Mouse (Mus musculus) heart, embryonic 15.5 days (tissue): ENCODE measurements around the gene Ripply3. TPM values are rescaled to one million over a fixed set of nuclear protein-coding genes. Genes with fewer than 3 reads are reported as not detected.
A peak's percentile ranks its signal among the peaks of the same experiment; 100 is the strongest.

Experiments
- ATAC-seq: fragments of 200-750 bp; cut with Nextera tagmentation; replicated peaks from 2 replicates; pipeline ENCODE4 v1.8.0; 2017; ENCODE audit warnings: low read depth, moderate TSS enrichment; ENCODE audit not compliant: insufficient number of reproducible peaks, insufficient read depth, low FRiP score
- H3K27ac ChIP-seq: fragments of 300-500 bp; sonication (generic); 2 replicates; pipeline ENCODE4 v1.5.1; 2015; ENCODE audit warnings: mild to moderate bottlenecking, inconsistent platforms
- H3K27me3 ChIP-seq: fragments of 300-500 bp; sonication (generic); 2 replicates; pipeline ENCODE4 v1.6.1; 2015; ENCODE audit warnings: inconsistent platforms
- H3K36me3 ChIP-seq: fragments of 300-500 bp; sonication (generic); 2 replicates; pipeline ENCODE4 v1.6.1; 2015; ENCODE audit warnings: mild to moderate bottlenecking, inconsistent platforms
- H3K4me1 ChIP-seq: fragments of 300-500 bp; sonication (generic); replicated peaks from 2 replicates; pipeline ENCODE4 v1.6.1; 2015; ENCODE audit warnings: inconsistent platforms
- H3K4me2 ChIP-seq: fragments of 300-500 bp; sonication (generic); 2 replicates; pipeline ENCODE4 v1.6.1; 2015; ENCODE audit warnings: inconsistent platforms, mild to moderate bottlenecking, moderate library complexity
- H3K4me3 ChIP-seq: fragments of 300-500 bp; sonication (generic); 2 replicates; pipeline ENCODE4 v1.5.1; 2015; ENCODE audit warnings: mild to moderate bottlenecking, inconsistent platforms
- H3K9ac ChIP-seq: fragments of 300-500 bp; sonication (generic); 2 replicates; pipeline ENCODE4 v1.6.1; 2015; ENCODE audit warnings: mild to moderate bottlenecking, inconsistent platforms
- H3K9me3 ChIP-seq: fragments of 300-500 bp; sonication (generic); replicated peaks from 2 replicates; pipeline ENCODE4 v1.6.1; 2016; ENCODE audit warnings: inconsistent platforms
- WGBS: fragments of 180-500 bp; shearing (Covaris S2); methylation state at CpG from one replicate; pipeline ENCODE4 v1.1.7; 2015; ENCODE audit warnings: mixed read lengths; 5-methylcytosine and 5-hydroxymethylcytosine counted together
- polyA plus RNA-seq: library from polyadenylated mRNA; unstranded; fragments of >200 nt; fragmentation: Nextera tagmentation; extraction: Ambion mirVana; gene quantifications from 2 replicates; pipeline ENCODE4 v1.2.1, GENCODE M21; 2015

The Ripply3 gene
- polyA plus RNA-seq, 1 experiment from 2014 or later: 4.5 TPM

DNA sequence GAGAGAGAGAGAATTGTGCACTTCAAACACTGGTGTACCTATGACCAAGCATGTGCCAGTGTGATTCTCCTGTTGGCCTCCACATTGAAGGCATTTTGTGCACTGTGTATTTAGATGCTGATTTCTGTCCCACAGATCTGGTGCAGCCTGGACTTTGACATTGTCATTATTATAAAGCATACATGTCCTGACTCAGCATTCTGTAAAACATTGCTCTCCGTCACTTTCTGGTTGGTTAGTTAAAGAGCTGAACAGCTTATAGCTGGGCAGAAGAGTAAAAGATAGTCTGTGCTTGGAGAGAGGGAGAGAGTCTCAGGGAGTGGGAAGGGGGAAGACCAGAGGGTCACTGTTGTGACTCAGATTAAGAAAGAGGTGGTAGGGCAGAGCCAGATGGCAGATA lies 17.5 kb downstream of the Ripply3 start:
- Histone ChIP-seq H3K36me3 (no peaks in the 10 kb centered on the region), H3K9ac (no peak overlapping the region), H3K4me1 (no peaks in the 10 kb centered on the region), H3K4me2 (no peak overlapping the region), H3K9me3 (no peaks in the 10 kb centered on the region), H3K27ac (no peak overlapping the region), H3K4me3 (no peak overlapping the region), H3K27me3 (no peaks in the 10 kb centered on the region)
- ATAC-seq: no peak
- 81% methylated on average over 1 of the region's 1 CpGs for WGBS

DNA sequence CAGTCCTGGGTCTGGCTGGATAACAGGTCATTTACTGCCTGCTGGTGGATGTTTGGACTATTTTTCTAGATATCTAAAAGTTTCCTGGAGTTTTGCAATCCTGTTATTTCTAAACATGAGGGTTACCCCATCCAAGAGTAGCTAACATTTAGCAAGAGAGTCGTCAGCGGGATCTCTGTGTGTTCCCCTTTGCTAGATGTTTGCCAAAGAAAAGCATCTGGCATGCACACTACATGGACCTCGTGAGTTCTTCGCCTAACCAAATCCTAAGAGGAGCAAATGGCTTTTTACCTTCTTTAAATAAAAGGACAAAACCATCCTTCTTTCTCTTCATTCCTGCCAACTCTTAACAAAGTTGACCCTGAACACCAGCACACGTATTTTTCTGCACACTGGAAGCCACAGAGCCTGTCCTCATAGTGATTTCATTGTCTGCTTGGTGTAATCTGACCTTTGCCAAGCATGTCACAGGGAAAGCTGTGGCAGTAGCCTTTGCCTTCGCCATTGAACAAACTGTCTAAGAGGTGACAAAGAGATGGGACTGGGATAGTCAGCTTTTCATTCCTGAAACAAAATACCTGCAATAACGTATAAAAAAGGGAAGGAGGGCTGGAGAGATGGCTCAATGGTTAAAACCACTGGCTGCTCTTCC lies 19.0 kb downstream of the Ripply3 start:
- no peak for ATAC-seq
- WGBS: 76% methylated on average over 7 of the region's 7 CpGs

DNA sequence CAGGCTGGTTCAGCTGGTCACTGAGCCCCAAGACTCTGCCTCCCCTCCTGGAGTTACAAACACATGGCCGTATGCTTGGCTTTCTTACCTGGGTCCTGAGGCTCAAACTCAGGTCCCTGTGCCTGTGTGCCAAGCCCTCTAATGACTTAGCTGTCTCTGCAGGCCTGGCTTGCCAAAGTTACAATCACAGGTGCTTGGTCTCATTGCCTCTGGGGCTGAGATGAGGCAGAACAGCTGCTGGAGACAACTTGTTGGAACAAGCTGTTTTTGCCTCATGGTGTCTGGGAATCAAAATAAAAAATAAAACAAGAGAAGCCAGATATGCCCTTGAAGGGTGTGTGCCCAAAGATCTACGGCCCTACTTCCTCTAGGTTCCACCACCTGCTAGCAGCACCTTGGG lies 20.6 kb downstream of the Ripply3 start:
- ATAC-seq: no peak
- WGBS: 80% methylated on average over 2 of the region's 2 CpGs
- H3K27me3 ChIP-seq: no peaks in the 10 kb centered on the region
- H3K9ac ChIP-seq: no peak overlapping the region
- H3K4me1 ChIP-seq: no peaks in the 10 kb centered on the region; the same call in 1 of the 2 replicates
- no peaks in the 10 kb centered on the region for H3K9me3 ChIP-seq
- H3K36me3 ChIP-seq: no peaks in the 10 kb centered on the region
- H3K4me3 ChIP-seq: no peak overlapping the region
- H3K4me2 ChIP-seq: no peak overlapping the region
- H3K27ac ChIP-seq: no peak overlapping the region

More for the DNA sequence above, 19.0 kb downstream of the Ripply3 start:
- H3K27me3 ChIP-seq: no peaks in the 10 kb centered on the region
- no peaks in the 10 kb centered on the region for H3K36me3 ChIP-seq
- H3K27ac ChIP-seq: no peak overlapping the region
- H3K4me1 ChIP-seq: no peaks in the 10 kb centered on the region
- H3K9me3 ChIP-seq: no peaks in the 10 kb centered on the region
- H3K4me2 ChIP-seq: no peak overlapping the region
- no peak overlapping the region for H3K4me3 ChIP-seq
- H3K9ac ChIP-seq: no peak overlapping the region

- H3K4me3 ChIP-seq: no peak overlapping the region
- no peak overlapping the region for H3K27ac ChIP-seq
- H3K9ac ChIP-seq: no peak overlapping the region
- 57% methylated on average over 11 of the region's 11 CpGs for WGBS
- H3K9me3 ChIP-seq: no peaks in the 10 kb centered on the region
- no peaks in the 10 kb centered on the region for H3K27me3 ChIP-seq
- peaks cover 5% of the 10 kb centered on the region for H3K4me1 ChIP-seq
- H3K36me3 ChIP-seq: no peaks in the 10 kb centered on the region
- ATAC-seq: no peak
- no peak overlapping the region for H3K4me2 ChIP-seq
Measured at GRCm38 (mm10) chr16:94349588-94350286, 21.5 kb downstream of the Ripply3 start.

DNA sequence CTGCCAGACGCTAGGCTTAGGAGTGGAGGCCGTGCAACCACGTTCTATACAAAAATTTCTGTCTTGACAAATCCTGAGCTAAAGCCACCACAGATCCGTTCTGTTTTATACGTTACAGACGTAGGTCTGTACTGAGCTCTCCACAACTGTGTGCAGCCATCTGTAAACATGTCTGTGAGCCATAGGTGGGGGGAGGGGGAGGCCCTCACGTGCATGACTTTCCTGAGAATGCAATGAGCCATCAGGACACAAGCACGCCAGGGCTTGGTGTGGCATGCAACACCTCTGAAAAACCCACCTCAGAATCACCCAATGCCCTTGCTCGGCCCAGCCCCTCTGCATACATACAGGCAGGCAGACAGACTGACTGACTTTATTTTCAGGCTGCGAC lies 22.1 kb downstream of the Ripply3 start:
- Histone ChIP-seq H3K4me1 (peaks cover 5% of the 10 kb centered on the region), H3K27ac (no peak overlapping the region), H3K27me3 (no peaks in the 10 kb centered on the region), H3K4me3 (no peak overlapping the region), H3K4me2 (no peak overlapping the region), H3K9ac (no peak overlapping the region), H3K9me3 (no peaks in the 10 kb centered on the region), H3K36me3 (no peaks in the 10 kb centered on the region)
- no peak for ATAC-seq
- 74% methylated on average over 10 of the region's 10 CpGs for WGBS

DNA sequence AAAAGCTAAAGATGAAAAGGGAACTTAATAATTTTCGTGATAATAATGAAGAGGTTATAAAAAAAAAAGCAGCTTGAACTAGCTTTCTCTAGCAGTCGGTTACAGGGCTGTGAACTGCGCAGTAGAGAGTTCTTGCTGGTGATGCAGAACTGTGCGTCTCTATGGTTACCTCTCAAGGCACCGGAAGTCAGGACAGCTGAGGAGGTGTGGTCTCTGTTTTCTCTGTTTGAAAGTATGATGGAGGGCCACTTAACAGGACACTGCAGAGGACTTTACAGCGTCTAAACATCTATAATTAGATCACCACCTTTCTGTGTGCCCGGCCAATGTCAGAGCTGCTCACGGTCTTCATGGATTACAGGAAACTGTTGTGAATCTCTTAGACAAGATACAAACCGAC lies 26.2 kb downstream of the Ripply3 start:
- Histone ChIP-seq H3K9me3 (no peaks in the 10 kb centered on the region), H3K27ac (peak overlapping the region; percentile 24; the same call in 1 of the 2 replicates), H3K9ac (no peak overlapping the region), H3K4me1 (peaks cover 5% of the 10 kb centered on the region), H3K27me3 (no peaks in the 10 kb centered on the region), H3K4me2 (peak overlapping the region; percentile 18; the same call in 1 of the 2 replicates), H3K4me3 (no peak overlapping the region), H3K36me3 (no peaks in the 10 kb centered on the region)
- 21% methylated on average over 9 of the region's 9 CpGs for WGBS
- peak; percentile 77 for ATAC-seq

GRCm38 (mm10) chr16:94356046-94356445 lies 27.8 kb downstream of the Ripply3 start:
- peaks cover 5% of the 10 kb centered on the region for H3K4me1 ChIP-seq
- H3K9me3 ChIP-seq: no peaks in the 10 kb centered on the region
- H3K4me3 ChIP-seq: no peak overlapping the region
- ATAC-seq: no peak
- H3K27ac ChIP-seq: no peak overlapping the region
- H3K36me3 ChIP-seq: no peaks in the 10 kb centered on the region
- H3K9ac ChIP-seq: no peak overlapping the region
- no peak overlapping the region for H3K4me2 ChIP-seq
- 46% methylated on average over 7 of the region's 7 CpGs for WGBS
- no peaks in the 10 kb centered on the region for H3K27me3 ChIP-seq

- Histone ChIP-seq H3K27me3 (no peaks in the 10 kb centered on the region), H3K9ac (no peak overlapping the region), H3K27ac (no peak overlapping the region), H3K9me3 (no peaks in the 10 kb centered on the region), H3K4me1 (peaks cover 7% of the 10 kb centered on the region), H3K4me3 (no peak overlapping the region), H3K4me2 (no peak overlapping the region), H3K36me3 (no peaks in the 10 kb centered on the region)
- no peak for ATAC-seq
- 63% methylated on average over 11 of the region's 11 CpGs for WGBS
Measured at GRCm38 (mm10) chr16:94356776-94357494, 28.7 kb downstream of the Ripply3 start.

DNA sequence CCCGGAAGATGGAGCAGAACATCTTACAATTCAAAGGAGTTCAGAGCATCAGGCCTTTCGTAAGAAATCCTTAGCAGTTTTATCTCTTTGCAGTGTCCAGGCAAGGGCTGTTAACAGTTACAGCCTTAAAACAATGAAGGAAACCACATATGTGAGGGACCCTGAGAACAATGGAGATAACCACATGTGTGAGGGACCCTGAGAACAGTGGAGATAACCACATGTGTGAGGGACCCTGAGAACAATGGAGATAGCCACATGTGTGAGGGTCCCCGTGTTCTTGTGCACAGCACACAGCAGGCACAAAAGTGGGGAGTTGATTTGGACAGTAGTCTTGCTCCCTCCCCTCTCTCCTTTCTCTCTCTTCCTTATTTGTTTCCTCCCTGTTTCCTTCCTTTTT lies 29.9 kb downstream of the Ripply3 start:
- Histone ChIP-seq H3K36me3 (no peaks in the 10 kb centered on the region), H3K4me1 (peaks cover 14% of the 10 kb centered on the region), H3K27ac (no peak overlapping the region), H3K4me2 (no peak overlapping the region), H3K9ac (no peak overlapping the region), H3K4me3 (no peak overlapping the region), H3K27me3 (no peaks in the 10 kb centered on the region), H3K9me3 (no peaks in the 10 kb centered on the region)
- no peak for ATAC-seq
- 65% methylated on average over 3 of the region's 3 CpGs for WGBS

DNA sequence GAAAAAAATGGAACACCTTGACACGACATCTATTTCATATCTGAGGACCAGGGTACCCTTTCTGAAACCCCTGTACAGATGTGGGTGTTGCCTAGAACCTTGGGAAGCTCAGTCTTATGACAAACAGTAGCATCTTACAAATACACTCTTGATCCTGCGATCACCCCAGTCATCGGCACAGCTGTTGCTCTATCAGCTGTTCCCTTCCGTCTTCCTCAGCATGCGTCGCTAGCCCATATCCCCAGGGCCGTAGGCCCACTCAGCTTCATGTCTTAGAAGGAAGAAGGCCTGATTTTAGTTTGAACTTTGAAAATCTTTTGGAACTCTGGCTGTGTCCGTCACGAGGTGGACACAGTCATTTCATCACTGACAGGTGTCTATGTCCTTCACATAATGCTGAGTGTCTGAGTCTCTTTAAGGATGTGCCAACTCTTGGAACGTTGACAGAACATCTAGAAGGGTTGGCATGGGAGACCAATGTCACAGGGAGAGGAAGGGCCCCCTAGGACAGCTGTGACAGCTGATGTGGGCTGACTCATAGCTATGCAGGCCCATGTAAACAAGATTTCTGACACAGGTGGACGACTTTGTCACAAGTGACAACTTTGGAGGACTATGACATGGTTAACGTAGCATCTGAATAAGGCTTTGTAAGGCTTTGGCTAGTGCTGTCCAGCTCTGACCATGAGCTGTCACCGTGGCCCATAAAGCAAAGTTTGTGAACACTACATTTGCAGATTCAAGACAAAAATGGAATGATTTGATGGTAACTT lies 32.5 kb downstream of the Ripply3 start:
- Histone ChIP-seq H3K27me3 (no peaks in the 10 kb centered on the region), H3K9me3 (no peaks in the 10 kb centered on the region), H3K27ac (no peak overlapping the region), H3K9ac (no peak overlapping the region), H3K4me3 (no peak overlapping the region), H3K4me1 (peaks cover 13% of the 10 kb centered on the region), H3K4me2 (no peak overlapping the region), H3K36me3 (no peaks in the 10 kb centered on the region)
- no peak for ATAC-seq
- 85% methylated on average over 13 of the region's 13 CpGs for WGBS
